Mouse (Mus musculus) liver, embryonic 11.5 days (tissue): Measurements from ENCODE around the gene Cers6. TPM values are rescaled to one million over a fixed set of nuclear protein-coding genes. Genes with fewer than 3 reads are reported as not detected.

Experiments used
- ATAC-seq: fragments of 200-750 bp; cut with Nextera tagmentation; replicated peaks from 2 replicates; pipeline ENCODE4 v1.8.0; 2017; ENCODE audit warnings: moderate number of reproducible peaks, mild to moderate bottlenecking, moderate TSS enrichment, moderate library complexity; ENCODE audit not compliant: low FRiP score
- DNase-seq: peaks from one replicate; pipeline ENCODE4 v3.0.0-alpha.2; 2017; ENCODE audit warnings: low spot score
- H3K27ac ChIP-seq: fragments of 300-500 bp; sonication (generic); 2 replicates; pipeline ENCODE4 v1.5.1; 2014; ENCODE audit warnings: mild to moderate bottlenecking, low read depth, low read length, control low read depth
- H3K27me3 ChIP-seq: fragments of 300-500 bp; sonication (generic); replicated peaks from 2 replicates; pipeline ENCODE4 v1.6.1; 2014; ENCODE audit warnings: low read length, mixed read lengths; ENCODE audit not compliant: control insufficient read depth, insufficient read depth
- H3K36me3 ChIP-seq: fragments of 300-500 bp; sonication (generic); 2 replicates; pipeline ENCODE4 v1.6.1; 2014; ENCODE audit warnings: mild to moderate bottlenecking, low read length, moderate library complexity, mixed read lengths; ENCODE audit not compliant: control insufficient read depth, insufficient read depth
- H3K4me1 ChIP-seq: fragments of 300-500 bp; sonication (generic); replicated peaks from 2 replicates; pipeline ENCODE4 v1.6.1; 2014; ENCODE audit warnings: low read length, mixed read lengths; ENCODE audit not compliant: control insufficient read depth, insufficient read depth
- H3K4me2 ChIP-seq: fragments of 300-500 bp; sonication (generic); 2 replicates; pipeline ENCODE4 v1.6.1; 2014; ENCODE audit warnings: mild to moderate bottlenecking, control low read depth, moderate library complexity
- H3K4me3 ChIP-seq: fragments of 300-500 bp; sonication (generic); 2 replicates; pipeline ENCODE4 v1.5.1; 2014; ENCODE audit warnings: low read depth, low read length, control low read depth
- H3K9ac ChIP-seq: fragments of 300-500 bp; sonication (generic); 2 replicates; pipeline ENCODE4 v1.6.1; 2014; ENCODE audit warnings: low read depth, low read length, control low read depth
- H3K9me3 ChIP-seq: fragments of 300-500 bp; sonication (generic); 2 replicates; pipeline ENCODE4 v1.6.1; 2016; ENCODE audit warnings: low read length, inconsistent platforms, mixed read lengths; ENCODE audit not compliant: control insufficient read depth
- whole genome bisulfite sequencing: fragments of 180-500 bp; shearing (Covaris S2); extraction: QIAGEN DNeasy Blood & Tissue Kit; methylation state at CpG from one replicate; pipeline ENCODE4 v1.1.7; 2014; 5-methylcytosine and 5-hydroxymethylcytosine counted together
- polyA plus RNA-seq: library from polyadenylated mRNA; unstranded; fragments of >200 nt; fragmentation: Nextera tagmentation; extraction: Ambion mirVana; gene quantifications from 2 replicates; pipeline ENCODE4 v1.2.1, GENCODE M21; 2014

Cers6 gene
- polyA plus RNA-seq, 1 experiment from 2014 or later: 17.6 TPM

GRCm38 (mm10) chr2:69132046-69132445 is 270.8 kb downstream of the Cers6 start:
- Histone ChIP-seq H3K4me1 (peaks cover 10% of the 10 kb centered on the region), H3K27me3 (no peaks in the 10 kb centered on the region), H3K9me3 (no peaks in the 10 kb centered on the region), H3K9ac (no peak overlapping the region), H3K36me3 (no peaks in the 10 kb centered on the region), H3K27ac (no peak overlapping the region), H3K4me2 (peak overlapping the region; percentile 21), H3K4me3 (no peak overlapping the region)
- DNase-seq (no peak), ATAC-seq (peak; percentile 61; the same call in 1 of the 2 replicates)
- WGBS: 59% methylated on average over 3 of the region's 3 CpGs

GRCm38 (mm10) chr2:69132488-69133040 is 271.3 kb downstream of the Cers6 start:
- H3K4me3 ChIP-seq: no peak overlapping the region
- no peak overlapping the region for H3K9ac ChIP-seq
- peak overlapping the region; percentile 21 for H3K4me2 ChIP-seq
- DNase-seq (no peak), ATAC-seq (peak; percentile 7; the same call in 1 of the 2 replicates)
- peaks cover 10% of the 10 kb centered on the region for H3K4me1 ChIP-seq
- H3K27ac ChIP-seq: peak overlapping the region; percentile 52
- no peaks in the 10 kb centered on the region for H3K27me3 ChIP-seq
- no peaks in the 10 kb centered on the region for H3K36me3 ChIP-seq
- 50% methylated on average over 5 of the region's 5 CpGs for WGBS
- H3K9me3 ChIP-seq: no peaks in the 10 kb centered on the region

- Histone ChIP-seq H3K9me3 (no peaks in the 10 kb centered on the region), H3K9ac (no peak overlapping the region), H3K4me2 (no peak overlapping the region), H3K27me3 (no peaks in the 10 kb centered on the region), H3K4me3 (no peak overlapping the region), H3K4me1 (peaks cover 8% of the 10 kb centered on the region), H3K36me3 (no peaks in the 10 kb centered on the region), H3K27ac (no peak overlapping the region)
- 68% methylated on average over 1 of the region's 1 CpGs for WGBS
- DNase-seq (no peak), ATAC-seq (no peak)
These were observed 272.9 kb downstream of the Cers6 start for GRCm38 (mm10) chr2:69134186-69134585.

GRCm38 (mm10) chr2:69134937-69135336 is 273.7 kb downstream of the Cers6 start:
- Histone ChIP-seq H3K27me3 (no peaks in the 10 kb centered on the region), H3K4me1 (peaks cover 6% of the 10 kb centered on the region), H3K9ac (no peak overlapping the region), H3K27ac (peak overlapping the region; percentile 51), H3K36me3 (no peaks in the 10 kb centered on the region), H3K9me3 (no peaks in the 10 kb centered on the region), H3K4me3 (no peak overlapping the region), H3K4me2 (peak overlapping the region; percentile 57; the same call in 1 of the 2 replicates)
- ATAC-seq (0 out of 2 replicates have a peak, but pooled peaks have one; percentile 8), DNase-seq (no peak)
- 44% methylated on average over 9 of the region's 9 CpGs for WGBS

GRCm38 (mm10) chr2:69135661-69136576 is 274.7 kb downstream of the Cers6 start, which contains the start of gene Nostrin:
Gene Nostrin (plus strand): TSS chr2:69135800.
- peaks cover 5% of the 10 kb centered on the region; the same call in 1 of the 2 replicates for H3K4me1 ChIP-seq
- peak within 1 kb of the TSS; percentile 39 for H3K4me3 ChIP-seq
- no peaks in the 10 kb centered on the region for H3K9me3 ChIP-seq
- DNase-seq: no peak
- peak within 1 kb of the TSS; percentile 57 for H3K4me2 ChIP-seq
- no peaks in the 10 kb centered on the region for H3K36me3 ChIP-seq
- peak; percentile 58 for ATAC-seq
- peak within 1 kb of the TSS; percentile 51 for H3K27ac ChIP-seq
- no peaks in the 10 kb centered on the region for H3K27me3 ChIP-seq
- 41% methylated on average over 15 of the region's 15 CpGs for WGBS
- H3K9ac ChIP-seq: 0 out of 2 replicates have a peak within 1 kb of the TSS, but pooled peaks have one; percentile 26

- DNase-seq: no peak
- Histone ChIP-seq H3K9ac (no peak overlapping the region), H3K4me2 (peak overlapping the region; percentile 33; the same call in 1 of the 2 replicates), H3K9me3 (no peaks in the 10 kb centered on the region), H3K27ac (no peak overlapping the region), H3K27me3 (no peaks in the 10 kb centered on the region), H3K4me3 (no peak overlapping the region), H3K4me1 (peaks cover 5% of the 10 kb centered on the region; the same call in 1 of the 2 replicates), H3K36me3 (no peaks in the 10 kb centered on the region)
- ATAC-seq: no peak
- WGBS: 89% methylated on average over 10 of the region's 10 CpGs
These were observed 276.3 kb downstream of the Cers6 start for GRCm38 (mm10) chr2:69137406-69138084.

- Histone ChIP-seq H3K27me3 (no peaks in the 10 kb centered on the region), H3K4me3 (no peak overlapping the region), H3K9ac (no peak overlapping the region), H3K4me1 (peaks cover 5% of the 10 kb centered on the region; the same call in 1 of the 2 replicates), H3K27ac (no peak overlapping the region), H3K4me2 (no peak overlapping the region), H3K9me3 (no peaks in the 10 kb centered on the region), H3K36me3 (no peaks in the 10 kb centered on the region)
- WGBS: 82% methylated on average over 4 of the region's 4 CpGs
- ATAC-seq: no peak
- DNase-seq: no peak
These were observed 277.5 kb downstream of the Cers6 start for GRCm38 (mm10) chr2:69138759-69139158.

- Histone ChIP-seq H3K4me3 (no peak overlapping the region), H3K9me3 (no peaks in the 10 kb centered on the region), H3K9ac (no peak overlapping the region), H3K4me1 (peaks cover 3% of the 10 kb centered on the region; the same call in 1 of the 2 replicates), H3K27me3 (no peaks in the 10 kb centered on the region), H3K4me2 (no peak overlapping the region), H3K36me3 (no peaks in the 10 kb centered on the region), H3K27ac (no peak overlapping the region)
- 58% methylated on average over 2 of the region's 2 CpGs for WGBS
- DNase-seq: no peak
- ATAC-seq: no peak
These were observed 279.0 kb downstream of the Cers6 start for GRCm38 (mm10) chr2:69140215-69140614.
